Mouse (Mus musculus) bone marrow, adult 2 months (tissue): ENCODE measurements around the gene Bglap3.

Source experiments
- CTCF ChIP-seq: fragments of 200-500 bp; IDR thresholded peaks from 2 replicates; pipeline ENCODE4 v1.5.1; 2011; ENCODE audit warnings: low read length, control low read depth; ENCODE audit not compliant: control insufficient read depth, insufficient read depth
- POLR2A ChIP-seq: fragments of 200-500 bp; IDR thresholded peaks from 2 replicates; pipeline ENCODE4 v1.6.1; 2011; ENCODE audit warnings: low read depth, mild to moderate bottlenecking, control low read depth, low read length, borderline replicate concordance; ENCODE audit not compliant: control insufficient read depth

DNA sequence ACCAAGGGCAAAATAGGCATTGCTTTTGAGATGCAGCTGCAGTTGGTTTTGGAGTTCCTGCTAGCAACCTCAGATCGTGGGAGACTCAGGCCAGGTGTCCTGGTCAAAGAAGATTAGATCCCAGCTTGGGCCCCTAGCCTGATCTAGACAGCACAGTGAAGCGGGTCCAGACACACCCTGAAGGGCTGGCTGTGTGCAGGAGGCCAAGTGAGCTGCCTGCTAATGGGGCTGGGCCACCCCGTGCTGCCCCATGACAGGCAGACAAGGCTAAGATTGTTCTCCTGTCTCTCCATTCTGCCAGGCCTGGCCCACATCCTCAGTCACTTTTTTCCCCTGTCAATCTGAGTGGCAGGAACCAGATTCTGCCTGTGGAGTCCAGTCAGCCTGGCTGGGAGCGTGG, 8.8 kb downstream of the Bglap3 start:
- TF ChIP-seq POLR2A (no peak), CTCF (no peak)
